Mouse (Mus musculus) embryo, embryonic 11.5 days (tissue): ENCODE data around the gene Zc3h18.

Source experiments
- DNase-seq: peaks from one replicate; pipeline ENCODE4 v3.0.0-alpha.2; 2012; ENCODE audit warnings: low read depth, low spot score

The Zc3h18 gene

GRCm38 (mm10) chr8:122393717-122394116, 17.3 kb downstream of the Zc3h18 start:
- no peak for DNase-seq

DNA sequence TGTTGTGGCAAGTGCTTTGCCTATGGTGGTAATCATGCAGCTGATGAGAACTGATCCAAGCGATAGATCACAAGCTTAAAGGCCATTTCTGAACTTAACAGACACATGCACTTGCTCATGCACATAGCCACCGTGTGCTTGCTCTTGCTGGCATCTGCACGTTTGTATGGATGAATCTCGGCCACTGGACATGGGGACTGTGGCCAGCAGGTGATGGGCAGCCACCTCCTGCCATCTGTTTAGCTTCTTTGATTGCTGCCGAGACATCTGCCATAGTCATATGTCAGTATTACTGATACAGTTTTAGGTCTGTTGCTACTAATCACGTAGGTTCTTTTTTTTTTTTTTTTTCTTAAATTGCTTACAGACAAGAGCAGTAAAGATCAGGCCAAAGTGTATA, 18.9 kb downstream of the Zc3h18 start:
- DNase-seq: no peak

DNA sequence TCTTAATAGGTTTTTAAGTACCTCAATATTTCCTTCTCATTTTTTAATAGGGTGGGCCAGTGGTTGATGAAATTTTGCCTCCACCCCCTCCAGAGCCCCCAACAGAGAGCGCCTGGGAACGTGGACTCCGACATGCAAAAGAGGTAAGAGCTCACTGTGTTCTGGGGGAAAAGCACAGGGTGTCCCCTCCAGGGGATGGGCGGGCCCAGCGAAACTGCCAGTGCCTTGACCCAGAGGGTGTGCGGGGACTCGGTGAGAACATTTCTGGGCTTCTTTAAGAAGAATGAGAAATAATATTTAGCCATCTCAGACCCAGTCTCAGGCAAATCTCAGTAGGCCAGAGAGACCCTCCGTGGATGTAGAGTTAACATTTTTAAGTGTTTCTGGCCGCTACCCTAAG, 21.8 kb downstream of the Zc3h18 start:
- no peak for DNase-seq

DNA sequence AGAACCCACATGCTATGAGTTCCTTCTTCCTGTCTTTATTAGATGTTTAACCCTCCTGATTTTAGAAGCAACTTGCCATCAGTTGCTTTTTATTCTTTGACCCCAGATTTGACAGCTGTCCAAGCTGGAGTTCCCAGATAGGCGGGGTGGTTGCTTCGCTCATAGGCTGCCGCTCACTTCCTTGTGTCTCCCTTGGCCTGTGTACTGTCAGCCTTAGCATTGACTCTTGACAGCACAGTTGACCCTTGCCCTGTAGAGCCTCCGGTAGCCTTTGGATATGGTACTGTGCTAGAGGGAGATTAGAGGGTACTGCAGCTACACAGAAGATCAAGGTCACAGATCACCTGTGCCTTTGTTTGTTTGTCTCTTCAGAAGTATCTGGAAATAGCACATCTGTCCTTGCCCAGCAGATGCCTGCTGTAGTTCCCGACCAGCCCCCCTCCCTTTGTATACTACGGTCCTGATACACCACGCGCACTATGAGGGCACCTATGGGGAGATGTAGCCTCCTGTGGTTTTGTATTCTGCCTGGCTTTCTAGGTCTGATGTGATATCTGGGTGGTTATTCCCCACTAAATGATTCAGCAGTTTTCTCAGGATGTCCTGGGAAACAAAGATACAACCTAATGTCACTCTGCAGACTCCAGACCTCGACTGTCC, 28.9 kb downstream of the Zc3h18 start:
- no peak for DNase-seq

- DNase-seq: no peak
Measured at GRCm38 (mm10) chr8:122407678-122408077, 31.3 kb downstream of the Zc3h18 start.

DNA sequence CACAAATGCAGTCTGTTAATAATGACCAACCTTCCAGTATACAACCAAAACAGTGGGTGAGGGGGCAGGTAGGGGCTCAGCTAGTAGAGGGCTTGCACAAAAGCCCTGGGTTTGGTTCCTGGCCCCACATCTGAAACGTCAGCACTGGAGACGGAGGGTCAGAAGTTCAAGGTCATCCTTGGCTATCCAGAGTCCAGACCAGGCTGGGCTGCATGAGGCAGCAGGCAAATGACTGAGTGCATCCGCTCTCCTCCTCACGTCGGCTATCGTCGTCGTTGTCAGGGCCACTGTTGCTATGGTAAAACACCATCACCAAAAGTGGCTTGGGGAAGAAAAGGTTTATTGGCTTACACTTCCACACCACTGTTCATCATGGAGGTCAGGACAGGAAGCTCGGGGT, 37.9 kb downstream of the Zc3h18 start:
- DNase-seq: no peak

- no peak for DNase-seq
Measured at GRCm38 (mm10) chr8:122415554-122415953, 39.1 kb downstream of the Zc3h18 start.

DNA sequence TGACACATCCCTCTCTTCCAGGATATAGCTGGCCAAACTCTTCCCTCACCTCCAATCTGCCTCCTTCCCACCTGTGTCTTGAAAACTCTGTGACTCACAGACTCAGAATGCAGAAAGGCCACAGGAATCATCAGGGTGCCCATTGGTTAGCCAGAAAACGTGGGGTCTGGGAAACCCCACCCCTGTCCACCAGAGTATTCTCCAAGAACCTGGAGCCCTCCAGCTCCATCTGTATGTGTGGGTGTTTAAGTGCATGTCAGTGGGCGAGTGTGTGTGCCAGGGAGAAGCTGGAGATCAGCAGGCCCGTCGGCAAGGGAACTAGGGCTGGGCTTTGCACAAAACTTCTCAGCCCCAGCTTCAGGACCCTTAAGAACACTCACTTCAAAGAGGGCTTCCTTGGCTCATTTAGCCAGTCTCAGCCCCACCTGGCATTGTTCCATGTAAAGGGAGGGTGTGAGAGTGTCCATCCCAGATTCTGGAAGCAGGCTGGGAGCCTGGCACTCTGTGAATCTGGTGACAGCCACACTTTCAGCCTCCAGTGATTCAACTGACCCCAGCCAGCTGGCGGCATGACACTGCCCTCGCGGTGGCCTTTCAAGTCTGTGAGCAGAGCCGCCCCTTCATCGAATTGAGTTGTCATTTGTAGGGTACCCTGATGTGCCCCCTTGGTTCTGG, 43.6 kb downstream of the Zc3h18 start:
- no peak for DNase-seq

DNA sequence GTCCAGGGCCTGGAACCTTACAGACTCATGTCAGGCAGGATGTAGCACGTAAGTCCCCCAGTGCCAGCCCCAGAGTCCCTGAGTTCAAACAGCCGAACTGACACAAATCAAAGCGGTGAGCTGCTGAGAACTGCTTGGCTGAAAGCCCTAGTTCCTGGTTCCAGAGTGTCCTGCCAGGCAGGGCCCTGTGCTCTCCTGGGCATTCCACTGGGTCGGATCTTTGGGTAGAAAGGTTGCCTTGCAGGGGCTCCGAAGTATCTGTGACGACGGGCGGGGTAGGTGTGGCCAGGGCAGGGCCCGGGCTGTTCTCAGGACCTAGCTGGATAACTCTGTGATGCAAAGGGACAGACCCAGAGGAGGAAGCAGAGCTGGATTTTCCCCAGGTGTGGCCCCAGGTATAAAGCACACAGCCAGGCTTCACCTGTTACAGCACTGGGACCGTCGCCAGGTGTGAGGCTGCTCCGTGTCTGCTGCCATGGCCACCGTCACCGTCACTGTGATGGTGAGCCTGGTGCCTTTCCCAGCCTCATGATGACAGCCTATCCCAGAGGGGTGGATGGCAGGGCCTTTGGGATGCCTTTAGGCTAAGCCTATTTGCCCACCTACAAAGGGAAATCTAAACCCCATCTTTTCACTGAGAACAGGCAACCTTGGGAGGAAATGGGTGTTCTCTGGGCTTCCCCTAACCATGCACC, 45.1 kb downstream of the Zc3h18 start, which contains the start of gene Il17c:
Gene Il17c, plus strand, starts transcription at position 645 of the 695 bp plus-strand sequence.
- DNase-seq: no peak

DNA sequence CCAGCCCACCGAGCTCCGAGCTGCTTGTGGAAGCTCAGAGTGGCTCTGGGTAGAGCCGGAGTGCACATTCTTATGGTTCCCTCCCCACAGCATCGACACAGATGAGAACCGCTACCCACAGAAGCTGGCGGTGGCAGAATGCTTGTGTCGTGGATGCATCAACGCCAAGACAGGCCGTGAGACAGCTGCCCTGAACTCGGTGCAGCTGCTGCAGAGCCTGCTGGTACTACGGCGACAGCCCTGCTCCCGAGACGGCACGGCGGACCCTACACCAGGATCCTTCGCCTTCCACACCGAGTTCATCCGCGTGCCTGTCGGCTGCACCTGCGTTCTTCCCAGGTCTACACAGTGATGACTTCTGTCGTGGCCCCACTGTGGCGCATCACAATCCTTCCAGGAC, 46.8 kb downstream of the Zc3h18 start:
- no peak for DNase-seq

DNA sequence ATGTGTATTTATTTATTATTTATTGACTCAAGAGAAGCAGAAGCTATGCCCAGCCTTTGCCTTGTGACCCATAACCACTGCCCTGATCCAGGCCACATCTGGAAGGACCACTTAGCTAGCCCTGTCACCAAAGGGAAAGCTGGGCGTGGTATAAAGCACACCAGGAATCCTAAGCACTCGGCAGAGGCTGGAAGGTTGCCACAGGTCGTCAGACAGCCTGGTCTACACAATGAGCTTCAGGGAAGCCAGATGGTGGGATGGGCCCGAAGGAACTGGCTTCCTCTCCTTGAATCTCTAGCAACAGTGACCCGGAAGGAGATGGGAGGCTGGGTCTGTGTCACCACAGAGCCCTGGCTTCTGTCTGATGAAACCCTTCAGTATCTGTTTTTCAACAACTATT, 47.2 kb downstream of the Zc3h18 start:
- DNase-seq: no peak

DNA sequence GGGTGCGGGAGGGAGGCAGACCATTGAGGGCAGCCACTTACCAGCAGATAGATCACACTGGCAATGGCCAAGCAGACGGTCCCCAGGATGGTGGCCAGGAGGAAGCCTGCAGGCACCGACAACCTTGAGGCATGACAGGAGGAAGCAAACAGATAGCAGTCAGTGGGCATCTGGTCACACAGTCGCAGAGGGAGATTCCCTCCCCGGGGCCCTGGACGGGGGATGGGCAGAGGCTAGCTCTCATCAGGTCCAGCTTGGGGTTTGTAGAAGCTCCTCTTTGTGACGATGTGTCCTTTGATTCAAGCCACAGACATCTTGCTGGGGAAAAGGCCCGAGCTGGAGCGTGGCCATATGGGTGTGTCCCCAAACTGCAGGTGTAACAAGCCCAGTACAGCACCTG, 49.7 kb downstream of the Zc3h18 start:
- no peak for DNase-seq

DNA sequence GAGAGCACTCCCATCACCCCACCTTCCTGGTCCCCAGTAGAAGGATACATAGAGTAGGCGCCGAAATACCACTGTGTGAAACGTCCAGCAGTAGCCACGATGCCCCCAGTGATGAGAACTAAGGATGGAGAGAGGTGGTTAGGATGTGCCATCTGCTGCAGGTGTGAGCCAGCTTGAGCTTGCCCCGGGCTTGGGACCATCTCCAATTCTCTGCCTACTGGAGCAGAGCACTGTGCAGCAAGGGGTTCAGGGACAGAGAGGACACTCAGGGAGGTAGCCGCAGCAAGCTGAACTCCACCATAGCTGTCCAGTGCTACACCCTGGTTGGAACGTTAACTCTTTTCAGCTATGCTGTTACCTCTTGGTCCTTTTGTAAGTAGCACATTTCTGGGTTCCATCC, 51.2 kb downstream of the Zc3h18 start:
- no peak for DNase-seq

DNA sequence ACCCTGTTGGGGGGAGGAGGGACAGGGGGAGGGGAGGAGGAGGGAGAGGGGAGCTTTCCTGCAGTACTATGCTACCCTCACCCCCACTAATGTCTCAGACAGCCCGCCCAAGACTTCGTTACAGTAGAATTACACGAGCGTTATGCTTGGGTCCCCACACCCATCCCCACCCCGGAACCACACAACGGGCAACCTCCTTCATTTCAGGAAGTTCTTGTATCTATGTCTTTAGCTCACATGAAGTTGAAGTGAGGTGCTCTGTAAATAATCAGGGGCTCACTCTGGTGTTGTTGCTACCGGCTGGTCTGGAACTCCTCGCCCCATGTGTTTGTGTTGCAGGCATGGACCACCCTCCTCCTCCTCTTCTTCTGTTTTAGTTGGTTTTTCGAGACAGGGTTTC, 51.8 kb downstream of the Zc3h18 start:
- DNase-seq: no peak

- no peak for DNase-seq
Measured at GRCm38 (mm10) chr8:122430058-122430636, 53.7 kb downstream of the Zc3h18 start.

- no peak for DNase-seq
Measured at GRCm38 (mm10) chr8:122430646-122431045, 54.2 kb downstream of the Zc3h18 start.

- no peak for DNase-seq
Measured at GRCm38 (mm10) chr8:122431694-122432442, 55.5 kb downstream of the Zc3h18 start.

DNA sequence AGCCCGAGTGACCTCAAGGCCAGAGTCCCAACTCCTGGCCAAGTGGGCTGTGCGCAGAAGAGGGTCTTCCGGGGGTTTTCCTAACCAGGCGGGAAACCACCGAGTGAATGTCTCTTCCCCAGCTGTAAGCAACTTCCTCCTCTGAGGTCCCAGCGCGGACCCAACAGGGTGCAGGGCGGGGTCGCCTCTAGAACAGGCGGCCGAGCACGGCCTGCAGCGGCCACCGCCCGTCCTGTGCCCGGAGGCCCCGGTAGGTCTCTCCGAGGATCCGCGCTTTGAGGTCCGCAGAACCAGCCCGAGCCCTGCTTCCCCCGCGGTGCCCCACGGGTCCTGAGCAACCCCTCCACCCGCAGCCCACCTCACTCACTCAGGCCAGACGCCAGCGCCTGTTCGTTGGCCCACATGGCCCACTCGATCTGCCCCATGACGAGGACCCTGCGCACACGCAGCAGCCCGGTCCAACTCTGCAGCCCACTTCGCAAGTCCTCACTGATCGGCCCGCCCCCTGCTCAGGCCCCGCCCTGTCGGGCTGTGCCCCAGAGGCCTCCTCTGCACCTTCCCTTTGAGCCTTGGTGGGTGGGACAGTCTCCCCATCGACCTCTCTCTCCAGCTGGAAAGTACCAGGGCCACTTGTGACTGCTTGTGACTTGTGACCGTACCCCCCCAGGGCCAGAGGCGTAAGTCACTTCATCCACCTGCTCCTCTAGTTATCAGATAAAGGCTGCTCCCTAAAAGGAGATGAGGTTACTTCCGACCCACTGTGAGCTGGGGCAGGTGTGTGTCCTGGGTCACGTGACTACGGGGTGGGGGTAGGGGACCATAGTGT, 56.2 kb downstream of the Zc3h18 start, which contains the start of gene Cyba:
Gene Cyba, minus strand, starts transcription at position 488 of the 826 bp plus-strand sequence.
- DNase-seq: peak; percentile 22

DNA sequence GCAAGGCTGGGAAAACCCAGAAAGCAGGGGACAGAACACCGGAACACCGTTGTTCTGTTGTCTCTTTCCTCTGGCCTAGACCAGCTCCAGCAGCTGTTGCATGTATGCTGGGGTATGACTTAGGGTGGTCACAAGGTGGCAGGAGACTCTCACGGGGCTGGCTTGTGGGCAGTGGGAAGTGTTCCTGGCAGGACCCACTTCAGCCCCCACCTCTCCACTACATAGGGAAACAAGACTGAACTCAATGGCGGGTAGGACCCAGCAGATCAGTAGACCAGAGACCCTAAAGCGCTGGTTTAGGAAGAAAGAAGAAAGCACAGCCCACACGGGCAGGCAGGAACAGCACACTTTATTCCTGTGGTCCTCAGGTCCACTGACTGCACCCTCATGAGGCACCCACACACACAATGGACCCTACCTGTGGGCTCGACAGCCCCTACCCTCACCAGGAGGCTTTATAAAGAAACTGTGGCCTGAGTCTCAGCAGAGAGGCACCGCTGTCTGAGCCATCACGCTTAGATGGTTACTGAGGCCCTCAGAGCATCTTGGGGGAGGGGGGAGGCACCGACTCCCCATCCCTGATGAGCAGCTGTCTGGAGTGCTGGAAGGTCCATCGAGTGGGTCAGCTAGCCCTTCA, 57.0 kb downstream of the Zc3h18 start:
- no peak for DNase-seq

GRCm38 (mm10) chr8:122435375-122435774, 59.0 kb downstream of the Zc3h18 start:
- no peak for DNase-seq
